Mouse (Mus musculus): ENCODE data around the gene Bmpr1b.

DNA sequence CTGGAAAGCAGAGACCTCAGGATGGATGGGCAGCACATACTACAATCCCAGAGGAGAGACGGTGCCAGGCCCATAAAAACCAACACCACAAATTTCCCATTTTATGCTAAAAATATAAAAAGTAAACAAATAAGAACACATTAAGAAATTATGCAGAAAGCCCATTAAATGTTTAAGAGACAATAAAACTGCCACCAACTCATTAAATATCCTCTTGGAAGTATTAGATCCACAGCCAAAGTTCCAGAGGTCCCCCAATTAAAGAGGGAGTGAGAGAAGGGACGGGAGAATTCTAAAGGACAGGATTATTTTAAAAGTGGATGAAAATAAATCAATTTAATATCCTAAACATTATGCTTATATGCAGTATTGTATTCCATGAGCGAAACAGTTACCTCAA, 43.0 kb upstream of the Bmpr1b start:
- TF ChIP-seq POLR2A (IDR thresholded peaks at IDR 0.05; ENCODE audit: borderline replicate concordance, control insufficient read depth, low read depth, low read length) (no peak), CTCF (IDR thresholded peaks at IDR 0.05; ENCODE audit: control insufficient read depth, insufficient read depth, low read length) (no peak)
